In genomic region chr5:72501763-72502162, GRCm38 (mm10) we compare ENCODE assay signal across 23 mouse cellular contexts. TPM values are rescaled to one million over a fixed set of nuclear protein-coding genes. Genes with fewer than 3 reads are reported as not detected.
A peak's percentile ranks its signal among the peaks of the same experiment; 100 is the strongest.
DNase-seq lines count a peak whose midpoint lies in the region; ATAC-seq and TF ChIP-seq lines count a peak whose summit lies in the region.
"Had no signal": no experiment of that assay in that cellular context is flagged by ENCODE, and none has a peak within 500 bp of the region (broad histone marks: within the 10 kb centered on the region; RNA-seq: fewer than 3 reads in every experiment).

No protein-coding gene starts in this region.

- no peak for DNase-seq in heart, adult 9 months (ENCODE audit: low spot score in 2 of 2)
- DNase-seq in heart, postnatal 4 days: no peak
- no peak for DNase-seq in testis, postnatal 14 days (ENCODE audit: low spot score)
- no peak for DNase-seq in ovary, postnatal 10 days (ENCODE audit: low spot score)
- DNase-seq: adrenal gland, postnatal 10 days; cerebellum, adult 11 months; cerebellum, adult 8-10 months; cerebellum, postnatal 14 days; embryo, embryonic 11 days; gastrocnemius, adult 2 months; gastrocnemius, postnatal 25 days; kidney, adult 2 months had no signal

- H3K4me3 ChIP-seq in heart, embryonic 11.5 days (ENCODE audit: low read depth, low read length): no peak overlapping the region
- peak overlapping the region; percentile 60 for H3K4me3 ChIP-seq in heart, embryonic 15.5 days
- no peak overlapping the region for H3K4me3 ChIP-seq in testis, adult 2 months (ENCODE audit: control insufficient read depth, low read depth, low read length)
- H3K4me3 ChIP-seq: embryonic facial prominence, embryonic 15.5 days; erythroblast, embryonic 14.5 days; forebrain, embryonic 10.5 days; gastrocnemius, adult 2 months; hindbrain, embryonic 15.5 days had no signal

- H3K9ac ChIP-seq in heart, embryonic 11.5 days (ENCODE audit: low read depth, low read length): no peak overlapping the region
- H3K9ac ChIP-seq in heart, embryonic 15.5 days: peak overlapping the region; percentile 37; the same call in 1 of the 2 replicates
- H3K9ac ChIP-seq: embryonic facial prominence, embryonic 15.5 days; hindbrain, embryonic 15.5 days had no signal

- no peaks in the 10 kb centered on the region for H3K9me3 ChIP-seq in heart, embryonic 11.5 days (replicated peaks; ENCODE audit: control insufficient read depth, low read length)
- H3K9me3 ChIP-seq in heart, embryonic 15.5 days (replicated peaks): no peaks in the 10 kb centered on the region
- H3K9me3 ChIP-seq: embryonic facial prominence, embryonic 15.5 days; forebrain, embryonic 10.5 days; hindbrain, embryonic 15.5 days had no signal

- peaks cover 32% of the 10 kb centered on the region for H3K4me1 ChIP-seq in heart, embryonic 11.5 days (ENCODE audit: control insufficient read depth, insufficient read depth, low read length)
- peaks cover 62% of the 10 kb centered on the region for H3K4me1 ChIP-seq in heart, embryonic 15.5 days (replicated peaks)
- peaks cover 21% of the 10 kb centered on the region for H3K4me1 ChIP-seq in testis, adult 2 months (ENCODE audit: control insufficient read depth, insufficient read depth, low read length)

- no peak for ATAC-seq in heart, embryonic 11.5 days (replicated peaks; ENCODE audit: insufficient number of reproducible peaks, low FRiP score, low TSS enrichment)
- ATAC-seq in heart, embryonic 15.5 days (replicated peaks; ENCODE audit: insufficient number of reproducible peaks, insufficient read depth, low FRiP score, low read depth): peak; percentile 62
- ATAC-seq: forebrain, embryonic 14.5 days; intestine, embryonic 16.5 days had no signal

- no peak overlapping the region; the same call in 1 of the 2 replicates for H3K27ac ChIP-seq in heart, embryonic 11.5 days (ENCODE audit: low read depth, low read length)
- peak overlapping the region; percentile 87 for H3K27ac ChIP-seq in heart, embryonic 15.5 days
- peak overlapping the region; percentile 37 for H3K27ac ChIP-seq in testis, adult 2 months (ENCODE audit: control insufficient read depth, insufficient read depth, low read depth, low read length)
- H3K27ac ChIP-seq: embryonic facial prominence, embryonic 15.5 days; forebrain, embryonic 10.5 days; gastrocnemius, adult 2 months; hindbrain, embryonic 15.5 days had no signal

- no peak for TF ChIP-seq CTCF in testis, adult 2 months (IDR thresholded peaks at IDR 0.05; ENCODE audit: control insufficient read depth, insufficient read depth, insufficient replicate concordance, low read depth, low read length)

- no peak for TF ChIP-seq POLR2A in testis, adult 2 months (IDR thresholded peaks at IDR 0.05; ENCODE audit: control insufficient read depth, low read depth, low read length)

- H3K4me2 ChIP-seq in heart, embryonic 11.5 days: peak overlapping the region; percentile 83
- H3K4me2 ChIP-seq in heart, embryonic 15.5 days: peak overlapping the region; percentile 85
- H3K4me2 ChIP-seq: embryonic facial prominence, embryonic 15.5 days; hindbrain, embryonic 15.5 days had no signal

- WGBS in heart, embryonic 11.5 days (ENCODE audit: insufficient replicate concordance): 31% methylated on average over 3 of the region's 3 CpGs
- 22% methylated on average over 3 of the region's 3 CpGs for WGBS in heart, embryonic 15.5 days

- peaks cover 3% of the 10 kb centered on the region; the same call in 1 of the 2 replicates for H3K27me3 ChIP-seq in heart, embryonic 11.5 days (ENCODE audit: control insufficient read depth, insufficient read depth, low read length)
- peaks cover 8% of the 10 kb centered on the region for H3K27me3 ChIP-seq in heart, embryonic 15.5 days
- no peaks in the 10 kb centered on the region for H3K27me3 ChIP-seq in testis, adult 2 months (ENCODE audit: control insufficient read depth, insufficient read depth, low read length)

- no peaks in the 10 kb centered on the region for H3K36me3 ChIP-seq in heart, embryonic 11.5 days (ENCODE audit: control insufficient read depth, insufficient read depth, low read length)
- H3K36me3 ChIP-seq in heart, embryonic 15.5 days: no peaks in the 10 kb centered on the region
- no peaks in the 10 kb centered on the region for H3K36me3 ChIP-seq in testis, adult 2 months (ENCODE audit: control insufficient read depth, insufficient read depth, low read length)
- H3K36me3 ChIP-seq: embryonic facial prominence, embryonic 15.5 days; forebrain, embryonic 10.5 days; hindbrain, embryonic 15.5 days had no signal

RNA-seq across cellular contexts. Expression of gene Corin, which starts 2.5 kb away (rescaled TPM):
- polyA plus RNA-seq in heart, embryonic 11.5 days (2014; fragmentation: Nextera tagmentation; extraction: Ambion mirVana): 23.7 and 30.8 TPM in 2 replicates
- polyA plus RNA-seq in heart, embryonic 15.5 days (2015; fragmentation: Nextera tagmentation; extraction: Ambion mirVana): 38.6 and 39.2 TPM in 2 replicates
- total RNA-seq in heart, postnatal 4 days (2021): 10 to 100 TPM; 57.1 to 57.8 TPM
- 6.4 and 11.2 TPM in 2 replicates for polyA plus RNA-seq in testis, adult 2 months (2012; rRNA removed)
- total RNA-seq: common myeloid progenitor, adult 5-6 weeks; granulocyte monocyte progenitor cell, adult 5-6 weeks had no signal
- polyA plus RNA-seq: erythroblast, embryonic 14.5 days; forebrain, embryonic 14.5 days had no signal

RNA-seq across cellular contexts. Expression of gene Nfxl1, which starts 57.7 kb away (rescaled TPM):
- polyA plus RNA-seq in heart, embryonic 11.5 days (2014; fragmentation: Nextera tagmentation; extraction: Ambion mirVana): 16.8 and 19.4 TPM in 2 replicates
- 8.3 and 9.7 TPM in 2 replicates for polyA plus RNA-seq in heart, embryonic 15.5 days (2015; fragmentation: Nextera tagmentation; extraction: Ambion mirVana)
- total RNA-seq in heart, postnatal 4 days (2021): 10 to 100 TPM; 10.3 to 11.5 TPM
- polyA plus RNA-seq in testis, adult 2 months (2012; rRNA removed): 10.6 and 12.1 TPM in 2 replicates
